Mouse (Mus musculus) left cerebral cortex, adult 9 months (tissue): Measurements from ENCODE around the gene Obsl1.
A peak's percentile ranks its signal among the peaks of the same experiment; 100 is the strongest.

ENCODE experiments used
- DNase-seq, 2 experiments: peaks; one replicate each; pipeline ENCODE4 v3.0.0; 2022; ENCODE audit warnings: low spot score in 2 of 2

Gene Obsl1

GRCm38 (mm10) chr1:75505956-75506831 lies at the start of gene Obsl1:
TSS of gene Obsl1 (minus strand) at chr1:75506452.
- no peak for DNase-seq

GRCm38 (mm10) chr1:75555680-75556079 lies 49.4 kb upstream of the Obsl1 start:
- no peak for DNase-seq

GRCm38 (mm10) chr1:75550586-75550985 lies 44.3 kb upstream of the Obsl1 start:
- DNase-seq = no peak

- DNase-seq = no peak
Measured at GRCm38 (mm10) chr1:75549289-75550279, 43.3 kb upstream of the Obsl1 start.

- DNase-seq = no peak
Measured at GRCm38 (mm10) chr1:75548871-75549270, 42.6 kb upstream of the Obsl1 start.

- no peak for DNase-seq
Measured at GRCm38 (mm10) chr1:75548083-75548482, 41.8 kb upstream of the Obsl1 start.

- no peak for DNase-seq
Measured at GRCm38 (mm10) chr1:75547351-75547750, 41.1 kb upstream of the Obsl1 start.

- DNase-seq = peak in 1 of 2 experiments; percentile 58
Measured at GRCm38 (mm10) chr1:75545965-75546956, 40.0 kb upstream of the Obsl1 start, which contains the start of gene Slc4a3. TSS of gene Slc4a3 (plus strand) at chr1:75546266.

GRCm38 (mm10) chr1:75544351-75544750 lies 38.1 kb upstream of the Obsl1 start:
- DNase-seq = no peak

GRCm38 (mm10) chr1:75541496-75541895 lies 35.2 kb upstream of the Obsl1 start:
- DNase-seq = no peak

- no peak for DNase-seq
Measured at GRCm38 (mm10) chr1:75538597-75539190, 32.4 kb upstream of the Obsl1 start.

- DNase-seq = no peak
Measured at GRCm38 (mm10) chr1:75537587-75537986, 31.3 kb upstream of the Obsl1 start.

- DNase-seq = no peak
Measured at GRCm38 (mm10) chr1:75533325-75534252, 27.3 kb upstream of the Obsl1 start.

- no peak for DNase-seq
Measured at GRCm38 (mm10) chr1:75532280-75533172, 26.3 kb upstream of the Obsl1 start.

GRCm38 (mm10) chr1:75530546-75530945 lies 24.3 kb upstream of the Obsl1 start:
- DNase-seq = no peak

- no peak for DNase-seq
Measured at GRCm38 (mm10) chr1:75524679-75525078, 18.4 kb upstream of the Obsl1 start.

- DNase-seq = peak; percentile 71 to 92
Measured at GRCm38 (mm10) chr1:75521321-75522031, 15.2 kb upstream of the Obsl1 start, which contains the start of gene Stk11ip. TSS of gene Stk11ip (plus strand) at chr1:75521529.

- no peak for DNase-seq
Measured at GRCm38 (mm10) chr1:75519576-75519975, 13.3 kb upstream of the Obsl1 start.
